Mouse (Mus musculus) MEL-GATA-1-ER (cell line): ENCODE measurements around the gene Ints5.
A peak's percentile ranks its signal among the peaks of the same experiment; 100 is the strongest.

Experiments
- DNase-seq: peaks from one replicate; pipeline ENCODE4 v3.0.0-alpha.2; 2012; ENCODE audit warnings: low read depth; ENCODE audit errors: extremely low read depth

Ints5 gene

DNA sequence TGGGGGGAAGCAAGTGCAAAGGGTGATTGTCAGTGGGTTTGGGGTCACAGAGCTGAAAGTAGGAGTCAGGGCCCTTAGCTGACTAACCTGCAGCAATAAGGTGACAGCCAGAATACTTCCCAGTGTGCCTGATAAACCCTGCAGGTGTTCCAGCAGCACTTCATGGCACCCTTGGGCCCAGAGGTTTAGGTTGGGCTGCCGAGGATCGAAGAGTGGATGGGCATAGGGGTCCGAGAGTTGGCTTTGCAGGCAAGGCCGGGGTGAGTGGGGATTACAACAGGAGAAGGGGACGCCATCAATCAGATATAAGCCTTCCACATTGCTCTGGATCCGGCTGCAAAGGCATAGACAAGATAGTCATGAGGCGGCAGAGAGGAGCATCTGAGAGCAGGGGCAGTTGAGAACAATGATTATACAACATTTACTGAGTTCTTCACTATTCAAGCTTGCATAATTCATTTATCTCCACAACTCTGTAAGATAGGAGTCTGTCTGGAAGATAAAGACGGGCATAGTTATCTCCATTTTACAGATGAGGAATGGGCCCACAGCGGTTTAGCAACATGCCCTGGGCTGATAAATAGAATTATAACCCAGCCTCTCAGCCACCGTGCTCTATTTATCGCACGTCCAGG lies 35.2 kb downstream of the Ints5 start:
- no peak for DNase-seq

GRCm38 (mm10) chr19:8928689-8929223 lies 36.0 kb downstream of the Ints5 start:
- DNase-seq: no peak

DNA sequence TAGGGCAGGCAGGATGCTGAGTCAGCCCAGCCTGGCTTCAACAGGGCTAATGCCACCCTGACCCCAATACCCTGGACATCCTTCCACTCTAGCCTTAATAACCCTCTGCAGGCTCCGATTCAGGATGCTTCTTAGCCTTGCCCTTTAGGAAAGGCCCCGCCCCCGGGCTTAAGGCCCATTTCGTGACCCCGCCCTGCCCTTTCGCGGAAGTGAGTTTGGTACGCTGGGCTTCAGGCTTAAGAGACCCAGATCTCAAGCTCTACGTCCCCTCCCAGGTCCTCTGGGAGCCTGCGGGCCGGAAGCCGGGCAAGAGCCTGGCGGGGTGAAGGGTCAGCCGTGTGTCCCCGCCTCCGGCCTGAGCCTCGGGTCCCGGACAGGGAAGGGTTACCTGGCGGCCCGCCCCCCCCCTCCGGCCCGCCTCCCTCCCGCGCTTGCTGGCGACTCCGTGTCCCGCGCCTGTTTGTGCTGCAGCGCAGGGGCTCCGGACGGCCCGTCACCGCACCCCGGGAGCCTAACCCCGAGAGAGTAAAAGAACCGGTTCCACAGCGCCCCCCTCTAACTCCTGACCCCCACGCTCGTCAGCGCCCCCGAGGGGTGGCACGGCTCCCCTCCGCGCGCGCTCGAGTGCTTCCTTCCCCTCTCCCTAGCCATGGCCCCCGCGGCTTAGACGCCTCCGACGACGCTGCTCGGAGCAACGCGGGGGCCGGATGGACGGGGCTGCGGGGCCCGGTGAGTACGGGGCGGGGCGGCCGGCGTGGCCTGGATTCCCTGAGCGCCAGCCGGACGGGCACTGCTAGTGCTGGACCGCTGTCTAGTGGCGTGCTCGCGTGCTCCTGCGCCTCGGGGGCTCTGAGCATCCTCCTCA lies 36.7 kb downstream of the Ints5 start, which contains the start of the genes Rom1 and Eml3:
Gene Rom1, minus strand, starts transcription at position 133 of the 865 bp plus-strand sequence.
Gene Eml3, plus strand, starts transcription at position 329 of the 865 bp plus-strand sequence.
- no peak for DNase-seq

DNA sequence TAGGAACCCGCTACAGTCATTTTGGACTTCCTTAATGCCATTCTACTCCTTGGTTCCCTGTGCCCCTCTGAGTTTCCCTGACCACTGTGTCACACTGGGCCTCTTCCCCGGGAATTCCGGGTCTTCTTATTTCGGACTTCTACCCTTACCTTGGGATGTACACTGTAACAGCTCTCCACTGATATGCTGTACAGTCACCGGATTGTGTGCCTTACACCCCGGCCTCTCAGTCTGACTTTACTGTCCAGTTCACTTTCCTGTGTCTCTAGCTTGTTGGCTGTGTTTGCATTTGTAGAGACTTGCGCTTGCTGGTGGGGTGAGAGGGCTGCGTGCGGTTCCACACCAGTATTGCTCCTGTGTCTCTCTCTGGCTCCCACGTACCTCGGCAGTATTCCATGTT lies 37.3 kb downstream of the Ints5 start:
- DNase-seq: no peak

- DNase-seq: no peak
Measured at GRCm38 (mm10) chr19:8930771-8931170, 38.0 kb downstream of the Ints5 start.

DNA sequence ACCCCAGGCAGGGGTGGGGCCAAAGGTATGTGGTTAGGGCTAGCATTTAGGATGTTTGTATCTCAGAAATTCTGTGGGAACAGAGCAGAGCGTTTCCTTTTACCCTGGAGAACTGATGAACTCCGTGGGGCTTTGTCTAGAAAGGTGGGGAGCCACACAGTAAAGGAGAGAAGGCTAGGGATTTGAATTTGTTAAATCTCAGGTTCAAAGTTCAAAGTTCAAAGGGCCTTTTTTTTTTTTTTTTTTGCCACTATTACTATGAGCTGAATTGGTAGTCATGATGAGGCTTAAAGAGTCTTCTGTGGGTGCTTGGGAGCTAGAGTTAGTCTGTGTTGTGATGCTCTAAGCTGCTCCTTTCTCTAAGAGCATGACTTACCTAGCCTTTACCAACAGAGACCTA lies 43.9 kb downstream of the Ints5 start:
- DNase-seq: no peak

DNA sequence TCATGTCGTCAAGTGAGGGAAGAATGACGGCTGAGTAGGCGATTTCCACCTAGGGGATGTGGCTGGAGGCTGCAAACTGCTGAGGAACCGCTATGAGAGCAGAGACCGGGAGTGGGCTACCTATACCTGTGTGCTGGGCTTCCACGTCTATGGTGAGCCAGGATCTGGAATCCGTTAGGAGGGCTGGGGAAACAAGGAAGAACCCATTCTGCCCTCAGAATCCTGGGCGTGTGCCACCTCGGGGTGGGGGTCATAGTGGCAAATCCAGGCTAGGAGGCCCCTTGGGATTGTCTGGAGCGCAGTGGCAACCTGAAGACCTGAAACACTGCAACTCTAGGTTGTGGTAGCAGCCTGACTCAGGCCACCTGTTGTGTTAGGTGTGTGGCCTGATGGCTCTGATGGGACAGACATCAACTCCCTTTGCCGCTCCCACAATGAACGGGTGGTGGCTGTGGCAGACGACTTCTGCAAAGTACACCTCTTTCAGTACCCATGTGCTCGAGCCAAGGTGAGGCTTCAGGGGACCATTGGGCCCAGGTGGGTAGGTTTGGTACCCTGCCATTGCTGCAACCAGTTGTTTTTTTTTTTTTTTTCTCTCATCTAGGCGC lies 47.8 kb downstream of the Ints5 start:
- DNase-seq: no peak

DNA sequence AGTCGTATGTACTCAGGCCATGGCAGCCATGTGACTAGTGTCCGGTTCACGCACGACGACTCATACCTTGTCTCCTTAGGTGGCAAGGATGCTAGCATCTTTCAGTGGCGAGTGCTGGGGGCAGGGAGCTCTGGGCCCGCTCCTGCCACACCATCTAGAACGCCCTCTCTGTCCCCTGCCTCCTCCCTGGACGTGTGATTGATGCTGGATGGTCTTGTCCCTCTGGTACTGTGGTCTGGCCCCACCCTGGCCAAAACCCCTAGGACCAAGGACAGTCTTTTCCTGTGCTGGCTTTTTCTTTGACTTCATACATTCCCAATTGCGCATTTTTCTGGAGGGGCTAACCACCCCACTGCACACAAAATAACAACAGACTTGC lies 48.3 kb downstream of the Ints5 start:
- DNase-seq: no peak

DNA sequence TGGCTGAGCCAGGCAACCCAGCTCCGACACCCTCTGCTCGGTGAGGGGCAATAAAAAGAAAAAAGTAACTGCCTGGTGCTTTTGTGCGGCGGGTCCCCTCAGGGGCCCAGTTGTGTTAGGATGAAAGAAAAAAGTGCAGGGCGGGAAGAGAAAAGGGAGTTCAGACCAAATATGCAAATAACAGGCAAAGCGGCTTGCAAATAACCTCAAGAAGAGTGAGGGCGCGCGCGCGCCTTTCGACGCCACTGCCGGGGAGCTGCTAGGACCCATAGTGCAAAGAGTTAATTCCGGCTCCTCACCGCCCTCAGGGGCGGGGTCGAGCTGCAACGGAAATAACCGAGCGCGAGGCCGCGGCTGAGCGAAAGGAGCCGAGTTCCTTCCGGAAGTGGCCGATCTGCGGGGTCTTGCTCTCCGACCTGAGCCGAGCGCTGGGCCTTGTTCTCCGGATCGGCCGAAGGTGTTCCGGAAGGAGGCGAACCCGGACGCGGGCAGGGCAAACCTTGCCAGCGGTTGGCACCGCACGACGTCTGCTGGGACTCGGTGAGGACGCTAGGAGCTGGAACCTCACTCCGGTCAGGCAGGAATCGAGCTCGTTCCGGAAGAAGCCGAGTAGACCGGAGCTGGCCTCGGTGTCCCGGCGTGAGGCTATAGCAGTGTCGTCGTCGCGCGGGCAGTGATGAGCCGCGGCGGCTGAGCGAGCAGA lies 48.9 kb downstream of the Ints5 start, which contains the start of gene Mta2:
Gene Mta2, plus strand, starts transcription at position 361 of the 703 bp plus-strand sequence.
- peak; percentile 88 for DNase-seq

DNA sequence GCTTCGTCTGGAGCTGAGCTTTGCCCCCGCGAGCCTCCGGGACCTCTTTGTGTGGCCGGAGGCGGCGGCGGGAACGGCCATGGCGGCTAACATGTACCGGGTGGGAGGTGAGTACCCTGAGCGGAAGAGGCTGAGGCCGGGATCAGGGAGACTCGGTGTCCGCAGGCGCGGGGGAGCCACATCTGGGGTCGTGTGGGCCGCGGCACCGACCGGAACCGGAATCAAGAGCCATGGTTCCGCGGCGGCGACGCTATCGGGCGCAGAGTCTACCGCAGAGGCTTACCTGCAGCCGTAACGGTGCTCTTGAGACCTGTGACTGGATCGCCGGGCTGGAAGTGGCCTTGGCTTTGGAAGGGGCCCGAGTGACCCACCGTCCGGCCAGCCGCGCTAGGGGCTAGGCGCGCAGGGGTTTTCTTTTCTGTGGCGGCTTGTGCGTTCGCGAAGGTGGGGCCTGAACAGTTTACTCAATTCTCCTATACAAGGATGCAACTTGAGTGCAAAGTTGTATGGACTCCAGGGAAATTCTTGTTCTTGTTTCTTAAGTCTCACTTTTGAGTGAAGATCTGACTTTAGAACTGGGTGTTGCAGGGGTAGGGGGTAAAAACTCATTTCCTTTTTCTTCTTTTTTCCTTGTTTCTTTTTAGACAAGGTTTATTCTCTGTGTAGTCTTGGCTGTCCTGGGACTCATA lies 49.6 kb downstream of the Ints5 start:
- DNase-seq: no peak

GRCm38 (mm10) chr19:8943047-8943446 lies 50.2 kb downstream of the Ints5 start:
- DNase-seq: no peak

DNA sequence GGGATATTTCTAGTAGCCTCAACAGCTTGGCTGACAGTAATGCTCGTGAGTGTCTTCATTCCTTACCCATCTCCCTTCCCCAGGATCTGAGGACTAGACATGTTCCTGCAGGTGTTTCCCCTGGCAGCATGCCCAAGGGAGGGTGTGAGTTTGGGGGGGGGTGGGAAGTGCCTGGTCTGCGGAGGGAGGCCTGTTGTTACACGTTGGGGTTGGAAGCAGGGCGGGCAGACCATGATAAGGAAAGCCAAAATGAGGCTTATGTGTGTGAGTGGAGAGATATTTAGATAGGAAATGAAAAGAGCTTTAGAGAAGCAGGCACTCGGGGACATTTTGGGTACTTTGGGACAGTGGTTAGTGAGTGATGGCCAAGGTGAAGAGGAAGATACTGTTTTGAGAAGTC lies 51.3 kb downstream of the Ints5 start:
- DNase-seq: peak; percentile 89

DNA sequence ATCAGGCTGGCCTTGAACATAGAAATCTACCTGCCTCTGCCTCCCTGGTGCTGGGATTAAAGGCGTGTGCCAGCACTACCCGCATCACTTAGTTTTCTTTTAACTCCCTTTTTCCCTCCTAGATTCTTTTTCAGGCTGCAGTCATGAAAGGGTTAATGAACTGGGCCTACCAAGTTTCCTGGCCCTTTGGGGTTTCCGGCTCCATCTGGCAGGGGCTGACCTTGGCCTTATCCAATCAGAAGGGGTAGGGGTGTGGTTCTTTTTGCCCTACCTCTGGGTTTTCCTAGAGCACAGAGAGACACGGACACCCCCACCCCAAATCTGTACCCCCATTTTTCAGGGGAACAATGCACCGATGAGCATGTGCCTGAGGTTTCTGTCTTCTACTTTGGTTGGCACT lies 51.9 kb downstream of the Ints5 start:
- peak; percentile 69 for DNase-seq

- no peak for DNase-seq
Measured at GRCm38 (mm10) chr19:8945251-8945650, 52.4 kb downstream of the Ints5 start.

- no peak for DNase-seq
Measured at GRCm38 (mm10) chr19:8946929-8947328, 54.1 kb downstream of the Ints5 start.
